9 mouse cellular contexts compared by ENCODE assay signal in the genomic region with DNA sequence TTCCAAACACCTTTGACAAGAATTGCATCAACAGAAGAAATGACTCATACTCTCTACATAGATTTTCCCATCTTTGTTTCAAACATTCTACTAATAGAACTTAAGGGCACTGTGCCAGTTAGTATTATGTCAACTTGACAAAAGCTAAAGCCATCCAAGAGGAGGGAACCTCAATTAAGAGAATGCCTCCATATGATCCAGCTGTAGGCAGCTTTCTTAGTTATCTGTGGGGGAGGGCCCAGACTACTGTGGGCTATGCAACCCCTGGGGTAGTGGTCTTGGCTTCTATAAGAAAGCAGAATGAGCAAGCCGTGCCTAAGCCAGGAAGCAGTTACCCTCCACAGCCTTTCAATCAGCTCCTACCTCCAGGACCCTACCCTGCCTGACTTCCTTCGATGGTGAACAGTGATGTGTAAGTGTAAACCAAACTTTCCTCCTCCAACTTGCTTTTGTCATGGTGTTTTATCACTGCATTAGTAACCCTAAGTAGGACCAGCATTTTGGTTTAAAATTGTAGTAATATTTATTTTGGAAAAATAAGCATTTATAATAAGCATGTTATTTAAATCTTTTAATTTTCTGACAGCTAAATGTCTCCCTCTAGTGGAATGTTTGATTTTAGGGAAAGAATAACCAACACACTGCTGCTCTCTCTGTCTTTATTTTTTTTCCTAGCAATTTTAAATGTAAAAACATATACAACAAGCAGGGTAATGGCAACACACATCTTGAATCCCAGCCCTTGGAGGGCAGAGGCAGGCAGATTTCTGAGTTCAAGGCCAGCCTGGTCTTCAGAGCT. TPM values are rescaled to one million over a fixed set of nuclear protein-coding genes. Genes with fewer than 3 reads are reported as not detected.
DNase-seq lines count a peak whose midpoint lies in the region; ATAC-seq and TF ChIP-seq lines count a peak whose summit lies in the region.
"Had no signal": no experiment of that assay in that cellular context is flagged by ENCODE, and none has a peak within 500 bp of the region (broad histone marks: within the 10 kb centered on the region; RNA-seq: fewer than 3 reads in every experiment).

No protein-coding gene starts in this region.

- H3K4me3 ChIP-seq in kidney, adult 2 months (ENCODE audit: insufficient read depth, low read depth, low read length), result no peak overlapping the region
- no peak overlapping the region for H3K4me3 ChIP-seq in E14TG2a.4 (replicated peaks; ENCODE audit: low read length)
- H3K4me3 ChIP-seq: liver, embryonic 13.5 days had no signal

- 0 out of 2 replicates have a peak, but pooled peaks have one; percentile 1 for TF ChIP-seq CTCF in kidney, adult 2 months (conservative IDR thresholded peaks at IDR 0.05; ENCODE audit: insufficient read depth, insufficient read length, low read depth, low read length)
- TF ChIP-seq CTCF in E14TG2a.4 (conservative IDR thresholded peaks at IDR 0.05; ENCODE audit: low read length), result peak; percentile 53

- no peaks in the 10 kb centered on the region for H3K4me1 ChIP-seq in kidney, adult 2 months (ENCODE audit: control insufficient read depth, insufficient read depth, low read length)
- H3K4me1 ChIP-seq in E14TG2a.4 (replicated peaks; ENCODE audit: low read depth, low read length), result 0 out of 2 replicates have a peak, but pooled peaks cover 5% of the 10 kb centered on the region

- 71% methylated on average over 2 of the region's 2 CpGs for WGBS in kidney, adult 2 months

- peak; percentile 8 for DNase-seq in kidney, adult 2 months
- DNase-seq in kidney, adult 18-20 months, result no peak
- peak; percentile 36 for DNase-seq in fibroblast of lung, adult 2 months (ENCODE audit: low read depth)
- DNase-seq in urinary bladder, postnatal 25 days (ENCODE audit: low spot score), result no peak
- DNase-seq in ovary, postnatal 10 days (ENCODE audit: low spot score), result no peak
- DNase-seq in cerebellum, adult 11 months, result no peak
- DNase-seq: liver, embryonic 13.5 days had no signal

- no peaks in the 10 kb centered on the region for H3K36me3 ChIP-seq in kidney, adult 2 months (ENCODE audit: control insufficient read depth, insufficient read depth, low read length)
- peaks cover 64% of the 10 kb centered on the region for H3K36me3 ChIP-seq in E14TG2a.4 (ENCODE audit: insufficient read depth, low read length)

- no peak overlapping the region for H3K27ac ChIP-seq in kidney, adult 2 months (ENCODE audit: insufficient read depth, low read depth, low read length)
- H3K27ac ChIP-seq: liver, embryonic 13.5 days had no signal

- no peak for TF ChIP-seq POLR2A in kidney, adult 2 months (IDR thresholded peaks at IDR 0.05; ENCODE audit: low read depth, low read length)

- ATAC-seq in megakaryocyte progenitor cell, adult 5-6 weeks (replicated peaks; ENCODE audit: poor library complexity), result 0 out of 2 replicates have a peak, but pooled peaks have one; percentile 50

- H3K9me3 ChIP-seq in E14TG2a.4 (ENCODE audit: low read length), result no peaks in the 10 kb centered on the region
- H3K9me3 ChIP-seq: liver, embryonic 13.5 days had no signal

- H3K27me3 ChIP-seq in kidney, adult 2 months (replicated peaks; ENCODE audit: control insufficient read depth, insufficient read depth, low read length), result no peaks in the 10 kb centered on the region
- H3K27me3 ChIP-seq in E14TG2a.4 (ENCODE audit: insufficient read depth, low read length), result no peaks in the 10 kb centered on the region
- H3K27me3 ChIP-seq: liver, embryonic 13.5 days had no signal

RNA-seq across cellular contexts. Expression of a gene that starts 7.7 kb away (rescaled TPM):
- polyA plus RNA-seq in kidney, adult 2 months (2012; rRNA removed), result 0.17 and 0.34 TPM in 2 replicates
- total RNA-seq in megakaryocyte progenitor cell, adult 5-6 weeks (2015), result 37.1 and 38.1 TPM in 2 replicates
- total RNA-seq in megakaryocyte progenitor cell, adult 5-6 weeks (2017), result 47.6 and 53.9 TPM in 2 replicates

RNA-seq across cellular contexts. Expression of a gene that starts 7.9 kb away (rescaled TPM):
- polyA plus RNA-seq in kidney, adult 2 months (2012; rRNA removed), result 1.3 and 2.3 TPM in 2 replicates
- total RNA-seq in megakaryocyte progenitor cell, adult 5-6 weeks (2015), result 52.3 and 61.5 TPM in 2 replicates
- 39.9 and 60.8 TPM in 2 replicates for total RNA-seq in megakaryocyte progenitor cell, adult 5-6 weeks (2017)

RNA-seq across cellular contexts. Expression of a gene that starts 37.0 kb away (rescaled TPM):
- 16.9 and 19.5 TPM in 2 replicates for polyA plus RNA-seq in kidney, adult 2 months (2012; rRNA removed)
- total RNA-seq in megakaryocyte progenitor cell, adult 5-6 weeks (2015), result 81.6 and 83.7 TPM in 2 replicates
- total RNA-seq in megakaryocyte progenitor cell, adult 5-6 weeks (2017), result 73.1 and 77.1 TPM in 2 replicates

RNA-seq across cellular contexts. Expression of a gene that starts 37.1 kb away (rescaled TPM):
- polyA plus RNA-seq in kidney, adult 2 months (2012; rRNA removed), result 8.8 and 10.9 TPM in 2 replicates
- total RNA-seq in megakaryocyte progenitor cell, adult 5-6 weeks (2015), result not detected in 2 replicates
- total RNA-seq in megakaryocyte progenitor cell, adult 5-6 weeks (2017), result 0.27 TPM in 1 of 2 replicates, not detected in the other

Comparison
In these comparisons a context has a peak if more than half of its experiments do, and no peak if none do; other contexts are left out.
1. DNase-seq: peak in kidney, adult 2 months (single experiment) and fibroblast of lung, adult 2 months (single experiment); none in kidney, adult 18-20 months (single experiment), urinary bladder, postnatal 25 days (single experiment), ovary, postnatal 10 days (single experiment) and cerebellum, adult 11 months (single experiment).